Mouse (Mus musculus) gastrocnemius, postnatal 4 days (tissue): ENCODE measurements around the gene Flvcr2. TPM values are rescaled to one million over a fixed set of nuclear protein-coding genes. Genes with fewer than 3 reads are reported as not detected.

Source experiments
- DNase-seq, 2 experiments: peaks; one replicate each; pipeline ENCODE4 v3.0.0; 2021 to 2022; ENCODE audit warnings: low spot score in 2 of 2, mixed read lengths in 2 of 2
- total RNA-seq, 2 experiments: library from RNA; stranded (reverse); gene quantifications; 2 replicates each; pipeline ENCODE4 v1.2.3; 2021

Gene Flvcr2
- total RNA-seq, 2 experiments from 2014 or later = 3.5 to 3.9 TPM

- no peak for DNase-seq
These were observed 38.8 kb downstream of the Flvcr2 start for GRCm38 (mm10) chr12:85784916-85785815.

- DNase-seq = no peak
These were observed 45.8 kb downstream of the Flvcr2 start for GRCm38 (mm10) chr12:85792158-85792557.

- DNase-seq = peak; percentile 40 to 58
These were observed 46.5 kb downstream of the Flvcr2 start for GRCm38 (mm10) chr12:85792821-85793346.

GRCm38 (mm10) chr12:85794094-85794493, 47.8 kb downstream of the Flvcr2 start:
- no peak for DNase-seq

GRCm38 (mm10) chr12:85795551-85795950, 49.2 kb downstream of the Flvcr2 start:
- no peak for DNase-seq

GRCm38 (mm10) chr12:85800031-85800430, 53.7 kb downstream of the Flvcr2 start:
- peak in 1 of 2 experiments; percentile 37 for DNase-seq

GRCm38 (mm10) chr12:85809726-85810125, 63.4 kb downstream of the Flvcr2 start:
- peak in 1 of 2 experiments; percentile 1 for DNase-seq

- DNase-seq = peak in 1 of 2 experiments; percentile 13
These were observed 64.6 kb downstream of the Flvcr2 start for GRCm38 (mm10) chr12:85810959-85811358.

GRCm38 (mm10) chr12:85811676-85812075, 65.3 kb downstream of the Flvcr2 start:
- peak in 1 of 2 experiments; percentile 1 for DNase-seq

- peak in 1 of 2 experiments; percentile 13 for DNase-seq
These were observed 67.3 kb downstream of the Flvcr2 start for GRCm38 (mm10) chr12:85813599-85813998.

- DNase-seq = no peak
These were observed 75.7 kb downstream of the Flvcr2 start for GRCm38 (mm10) chr12:85822051-85822450.

- DNase-seq = peak; percentile 91 to 96
These were observed 78.3 kb downstream of the Flvcr2 start, which contains the start of the genes Erg28 and Ttll5 for GRCm38 (mm10) chr12:85824438-85825264. TSS of gene Erg28 (minus strand) at chr12:85824550. TSS of gene Ttll5 (plus strand) at chr12:85824659.

GRCm38 (mm10) chr12:85825361-85825760, 79.0 kb downstream of the Flvcr2 start:
- DNase-seq = no peak

GRCm38 (mm10) chr12:85825822-85826221, 79.5 kb downstream of the Flvcr2 start:
- DNase-seq = no peak

GRCm38 (mm10) chr12:85828856-85829255, 82.5 kb downstream of the Flvcr2 start:
- no peak for DNase-seq

- no peak for DNase-seq
These were observed 83.5 kb downstream of the Flvcr2 start for GRCm38 (mm10) chr12:85829866-85830265.

- DNase-seq = peak in 1 of 2 experiments; percentile 37
These were observed 84.4 kb downstream of the Flvcr2 start for GRCm38 (mm10) chr12:85830691-85831090.

- DNase-seq = no peak
These were observed 88.2 kb downstream of the Flvcr2 start for GRCm38 (mm10) chr12:85834543-85834942.

GRCm38 (mm10) chr12:85837765-85838164, 91.4 kb downstream of the Flvcr2 start:
- DNase-seq = no peak

GRCm38 (mm10) chr12:85839371-85840000, 93.1 kb downstream of the Flvcr2 start:
- no peak for DNase-seq
